ENCODE assay signal across 8 mouse cellular contexts in genomic region chr12:110851414-110851813, GRCm38 (mm10). TPM values are rescaled to one million over a fixed set of nuclear protein-coding genes. Genes with fewer than 3 reads are reported as not detected.
A peak's percentile ranks its signal among the peaks of the same experiment; 100 is the strongest.
DNase-seq lines count a peak whose midpoint lies in the region; ATAC-seq and TF ChIP-seq lines count a peak whose summit lies in the region.

No protein-coding gene starts in this region.

- no peak for TF ChIP-seq POLR2A in spleen, adult 2 months (IDR thresholded peaks at IDR 0.05; ENCODE audit: low read depth, low read length)
- no peak for TF ChIP-seq POLR2A in limb, embryonic 14.5 days (IDR thresholded peaks at IDR 0.05; ENCODE audit: borderline replicate concordance, extremely low read depth, insufficient read depth, insufficient read length)

- H3K4me2 ChIP-seq in limb, embryonic 14.5 days (replicated peaks; ENCODE audit: low read depth, low read length, severe bottlenecking) = peak overlapping the region; percentile 73

- peak overlapping the region; percentile 85; the same call in 1 of the 2 replicates for H3K4me3 ChIP-seq in spleen, adult 2 months (ENCODE audit: extremely low read depth, insufficient read depth, insufficient read length)
- peak overlapping the region; percentile 88 for H3K4me3 ChIP-seq in limb, embryonic 14.5 days (replicated peaks; ENCODE audit: low read length)

- TF ChIP-seq CTCF in spleen, adult 2 months (IDR thresholded peaks at IDR 0.05; ENCODE audit: extremely low read depth, insufficient read depth, insufficient read length, insufficient replicate concordance) = no peak

- H3K4me1 ChIP-seq in spleen, adult 2 months (ENCODE audit: control insufficient read depth, insufficient read depth, insufficient read length) = peaks cover 21% of the 10 kb centered on the region; the same call in 1 of the 2 replicates
- peaks cover 7% of the 10 kb centered on the region; the same call in 1 of the 2 replicates for H3K4me1 ChIP-seq in limb, embryonic 14.5 days (ENCODE audit: control insufficient read depth, insufficient read depth, low read length)

- no peaks in the 10 kb centered on the region for H3K27me3 ChIP-seq in spleen, adult 2 months (ENCODE audit: control insufficient read depth, insufficient read depth, low read length)
- peaks cover 5% of the 10 kb centered on the region; the same call in 1 of the 2 replicates for H3K27me3 ChIP-seq in limb, embryonic 14.5 days (ENCODE audit: control insufficient read depth, insufficient read depth, low read length)

- ATAC-seq in limb, embryonic 14.5 days (ENCODE audit: low FRiP score, low read depth) = no peak

- 16% methylated on average over 12 of the region's 12 CpGs for WGBS in spleen, adult 2 months
- 79% methylated on average over 12 of the region's 12 CpGs for WGBS in limb, embryonic 14.5 days

- H3K9me3 ChIP-seq in limb, embryonic 14.5 days (ENCODE audit: control insufficient read depth, low read length) = no peaks in the 10 kb centered on the region

- DNase-seq in adrenal gland, postnatal 14 days = peak; percentile 55
- no peak for DNase-seq in adrenal gland, adult 18-20 months (ENCODE audit: low spot score in 2 of 2)
- DNase-seq in spleen, adult 2 months (ENCODE audit: low read depth in 1 of 2, low spot score in 2 of 2) = peak in 1 of 2 experiments; percentile 15
- DNase-seq in spleen, adult 18-20 months = no peak
- DNase-seq in limb, embryonic 14.5 days (ENCODE audit: low spot score) = no peak
- peak; percentile 30 to 38 for DNase-seq in spleen, postnatal 36 days (ENCODE audit: low spot score in 2 of 2)
- no peak for DNase-seq in layer of hippocampus, adult 11-12 months (ENCODE audit: low spot score)
- no peak for DNase-seq in cerebellum, adult 11 months

- peak overlapping the region; percentile 17; the same call in 1 of the 2 replicates for H3K27ac ChIP-seq in spleen, adult 2 months (ENCODE audit: insufficient read depth, low read length)
- no peak overlapping the region for H3K27ac ChIP-seq in limb, embryonic 14.5 days (replicated peaks; ENCODE audit: low read depth, low read length)

- peak overlapping the region; percentile 97; the same call in 1 of the 2 replicates for H3K9ac ChIP-seq in limb, embryonic 14.5 days (ENCODE audit: low read depth, low read length, severe bottlenecking)

- H3K36me3 ChIP-seq in spleen, adult 2 months (ENCODE audit: control insufficient read depth, insufficient read depth, low read length) = peaks cover 1% of the 10 kb centered on the region; the same call in 1 of the 2 replicates
- H3K36me3 ChIP-seq in limb, embryonic 14.5 days (ENCODE audit: control insufficient read depth, insufficient read depth, low read length) = peaks cover 15% of the 10 kb centered on the region

RNA-seq across cellular contexts. Expression of gene Zfp839, which starts 1.4 kb away (rescaled TPM):
- 13.5 and 15.1 TPM in 2 replicates for total RNA-seq in adrenal gland, postnatal 14 days (2021)
- total RNA-seq in adrenal gland, adult 18-20 months (2021) = 10 to 100 TPM; 12.6 to 13.4 TPM
- 5.3 and 5.7 TPM in 2 replicates for polyA plus RNA-seq in spleen, adult 2 months (2012; rRNA removed)
- polyA plus RNA-seq in limb, embryonic 14.5 days (2012; rRNA removed) = 8.7 and 10.0 TPM in 2 replicates
- 3.9 and 4.8 TPM in 2 replicates for polyA plus RNA-seq in limb, embryonic 14.5 days (2014; fragmentation: Nextera tagmentation; extraction: Ambion mirVana)

RNA-seq across cellular contexts. Expression of gene Mok, which starts 10.7 kb away (rescaled TPM):
- total RNA-seq in adrenal gland, postnatal 14 days (2021) = 0.93 and 1.9 TPM in 2 replicates
- total RNA-seq in adrenal gland, adult 18-20 months (2021) = 1 to 10 TPM in 1 of 2 experiments, under 1 TPM in 1; 0.86 to 1.2 TPM
- 0.32 and 0.35 TPM in 2 replicates for polyA plus RNA-seq in spleen, adult 2 months (2012; rRNA removed)
- polyA plus RNA-seq in limb, embryonic 14.5 days (2012; rRNA removed) = 5.4 and 5.6 TPM in 2 replicates
- 4.5 and 5.8 TPM in 2 replicates for polyA plus RNA-seq in limb, embryonic 14.5 days (2014; fragmentation: Nextera tagmentation; extraction: Ambion mirVana)

RNA-seq across cellular contexts. Expression of gene Cinp, which starts 37.5 kb away (rescaled TPM):
- 47.4 and 50.2 TPM in 2 replicates for total RNA-seq in adrenal gland, postnatal 14 days (2021)
- 10 to 100 TPM; 36.2 to 40.4 TPM for total RNA-seq in adrenal gland, adult 18-20 months (2021)
- 22.9 and 35.8 TPM in 2 replicates for polyA plus RNA-seq in spleen, adult 2 months (2012; rRNA removed)
- 74.0 and 74.8 TPM in 2 replicates for polyA plus RNA-seq in limb, embryonic 14.5 days (2012; rRNA removed)
- polyA plus RNA-seq in limb, embryonic 14.5 days (2014; fragmentation: Nextera tagmentation; extraction: Ambion mirVana) = 73.4 and 77.6 TPM in 2 replicates

RNA-seq across cellular contexts. Expression of gene Tecpr2, which starts 37.6 kb away (rescaled TPM):
- total RNA-seq in adrenal gland, postnatal 14 days (2021) = 9.1 and 10.3 TPM in 2 replicates
- total RNA-seq in adrenal gland, adult 18-20 months (2021) = 10 to 100 TPM in 1 of 2 experiments, 1 to 10 TPM in 1; 8.1 to 11.2 TPM
- polyA plus RNA-seq in spleen, adult 2 months (2012; rRNA removed) = 4.0 and 4.1 TPM in 2 replicates
- 10.1 and 11.4 TPM in 2 replicates for polyA plus RNA-seq in limb, embryonic 14.5 days (2012; rRNA removed)
- polyA plus RNA-seq in limb, embryonic 14.5 days (2014; fragmentation: Nextera tagmentation; extraction: Ambion mirVana) = 3.8 and 4.4 TPM in 2 replicates

Comparison
In these comparisons a context has a peak if more than half of its experiments do, and no peak if none do; other contexts are left out.
1. DNase-seq: peak in adrenal gland, postnatal 14 days (single experiment) and spleen, postnatal 36 days (2 of 2); none in adrenal gland, adult 18-20 months (0 of 2), spleen, adult 18-20 months (0 of 2), limb, embryonic 14.5 days (single experiment), layer of hippocampus, adult 11-12 months (single experiment) and cerebellum, adult 11 months (single experiment).